Mouse (Mus musculus): ENCODE data around the gene Ndufb6. TPM values are rescaled to one million over a fixed set of nuclear protein-coding genes. Genes with fewer than 3 reads are reported as not detected.
"Not testable (repeated sequence)": the region's sequence is repeated elsewhere in the genome, so short reads cannot be mapped to it uniquely, and the experiment has no call there.

Gene Ndufb6
- 100 to 1,000 TPM; 450 to 461 TPM for total RNA-seq (2021)

- intact Hi-C loops (cut with DNase I), result no loop called here
- peak; percentile 97 for DNase-seq
Measured at GRCm38 (mm10) chr4:40279276-40279900, at the start of gene Ndufb6. Ndufb6 (minus strand) TSS chr4:40279421.

- intact Hi-C loops (cut with DNase I), result loop anchor here (2.0 kb wide), 1 partner anchor 18 kb away; no protein-coding TSS in a partner anchor
- DNase-seq, result no peak
Measured at GRCm38 (mm10) chr4:40327161-40327560, 47.9 kb upstream of the Ndufb6 start.

GRCm38 (mm10) chr4:40324620-40325019 lies 45.4 kb upstream of the Ndufb6 start:
- intact Hi-C loops (cut with DNase I), result no loop called here

GRCm38 (mm10) chr4:40317404-40317803 lies 38.2 kb upstream of the Ndufb6 start:
- intact Hi-C loops (cut with DNase I), result no loop called here
- no peak for DNase-seq

More at GRCm38 (mm10) chr4:40324620-40325019, 45.4 kb upstream of the Ndufb6 start:
- no peak for DNase-seq

- no peak for DNase-seq
- intact Hi-C loops (cut with DNase I), result no loop called here
Measured at GRCm38 (mm10) chr4:40313026-40313425, 33.8 kb upstream of the Ndufb6 start.

- intact Hi-C loops (cut with DNase I), result no loop called here
- DNase-seq, result no peak
Measured at GRCm38 (mm10) chr4:40312213-40312612, 33.0 kb upstream of the Ndufb6 start.

- no peak for DNase-seq
Measured at GRCm38 (mm10) chr4:40310796-40311383, 31.7 kb upstream of the Ndufb6 start.

GRCm38 (mm10) chr4:40309682-40310081 lies 30.5 kb upstream of the Ndufb6 start:
- intact Hi-C loops (cut with DNase I), result loop anchor here (2.0 kb wide), 1 partner anchor 17 kb away; no protein-coding TSS in a partner anchor
- DNase-seq, result no peak

More at GRCm38 (mm10) chr4:40310796-40311383, 31.7 kb upstream of the Ndufb6 start:
- intact Hi-C loops (cut with DNase I), result no loop called here

GRCm38 (mm10) chr4:40302445-40303125 lies 23.4 kb upstream of the Ndufb6 start:
- DNase-seq, result no peak
- intact Hi-C loops (cut with DNase I), result loop anchor here (5.0 kb wide), 1 partner anchor 170 kb away; the partner anchor contains the start of gene Tmem215

GRCm38 (mm10) chr4:40301076-40301789 lies 22.0 kb upstream of the Ndufb6 start:
- intact Hi-C loops (cut with DNase I), result loop anchor here (1.0 to 5.0 kb wide), 3 partner anchors 171 to 381 kb away; partner anchors contain the start of gene Tmem215
- peak; percentile 84 to 87 for DNase-seq

GRCm38 (mm10) chr4:40299169-40299568 lies 19.9 kb upstream of the Ndufb6 start:
- no peak for DNase-seq
- intact Hi-C loops (cut with DNase I), result no loop called here

- not testable (repeated sequence) for DNase-seq
Measured at GRCm38 (mm10) chr4:40291511-40291910, 12.3 kb upstream of the Ndufb6 start.

GRCm38 (mm10) chr4:40289046-40289445 lies 9.8 kb upstream of the Ndufb6 start:
- no peak for DNase-seq
- intact Hi-C loops (cut with DNase I), result loop anchor here (5.0 kb wide), 1 partner anchor 72 kb away; no protein-coding TSS in a partner anchor

More at GRCm38 (mm10) chr4:40291511-40291910, 12.3 kb upstream of the Ndufb6 start:
- intact Hi-C loops (cut with DNase I), result not testable (repeated sequence)

GRCm38 (mm10) chr4:40287415-40287814 lies 8.2 kb upstream of the Ndufb6 start:
- no peak for DNase-seq
- intact Hi-C loops (cut with DNase I), result loop anchor here (5.0 kb wide), 1 partner anchor 70 kb away; no protein-coding TSS in a partner anchor

- intact Hi-C loops (cut with DNase I), result loop anchor here (2.0 to 5.0 kb wide), 2 partner anchors 68 to 103 kb away; no protein-coding TSS in a partner anchor
- peak; percentile 69 to 84 for DNase-seq
Measured at GRCm38 (mm10) chr4:40285582-40285981, 6.4 kb upstream of the Ndufb6 start.

GRCm38 (mm10) chr4:40278880-40279275 lies 343 bp downstream of the Ndufb6 start:
- intact Hi-C loops (cut with DNase I), result no loop called here
- DNase-seq, result no peak

- peak; percentile 98 for DNase-seq
- intact Hi-C loops (cut with DNase I), result loop anchor here (1.0 kb wide), 1 partner anchor 30 kb away; the partner anchor contains the start of gene Ddx58
Measured at GRCm38 (mm10) chr4:40269430-40270032, 9.7 kb downstream of the Ndufb6 start, which contains the start of the genes Smim27 and Topors. Smim27 (plus strand) TSS chr4:40269579. Topors (minus strand) TSS chr4:40269850.

GRCm38 (mm10) chr4:40268835-40269234 lies 10.4 kb downstream of the Ndufb6 start:
- intact Hi-C loops (cut with DNase I), result loop anchor here (1.0 kb wide), 1 partner anchor 30 kb away; the partner anchor contains the start of gene Ddx58
- no peak for DNase-seq

- intact Hi-C loops (cut with DNase I), result no loop called here
- peak; percentile 94 for DNase-seq
Measured at GRCm38 (mm10) chr4:40268204-40268813, 10.9 kb downstream of the Ndufb6 start.

Data from heart, postnatal 10 days (tissue).